Mouse (Mus musculus) limb, embryonic 13.5 days (tissue): ENCODE measurements around the gene Scaf1. TPM values are rescaled to one million over a fixed set of nuclear protein-coding genes. Genes with fewer than 3 reads are reported as not detected.
A peak's percentile ranks its signal among the peaks of the same experiment; 100 is the strongest.

Experiments
- ATAC-seq: fragments of 200-750 bp; cut with Nextera tagmentation; 2 replicates; pipeline ENCODE4 v1.8.0; 2017; ENCODE audit warnings: low read depth, moderate number of reproducible peaks, moderate TSS enrichment; ENCODE audit not compliant: low FRiP score
- H3K27ac ChIP-seq: fragments of 300-500 bp; sonication (generic); 2 replicates; pipeline ENCODE4 v1.5.1; 2015; ENCODE audit warnings: inconsistent platforms, mild to moderate bottlenecking, moderate library complexity
- H3K27me3 ChIP-seq: fragments of 300-500 bp; sonication (generic); 2 replicates; pipeline ENCODE4 v1.6.1; 2015; ENCODE audit warnings: mild to moderate bottlenecking, inconsistent platforms
- H3K36me3 ChIP-seq: fragments of 300-500 bp; sonication (generic); 2 replicates; pipeline ENCODE4 v1.6.1; 2015; ENCODE audit warnings: inconsistent platforms, mild to moderate bottlenecking, moderate library complexity
- H3K4me1 ChIP-seq: fragments of 300-500 bp; sonication (generic); 2 replicates; pipeline ENCODE4 v1.6.1; 2015; ENCODE audit warnings: inconsistent platforms
- H3K4me2 ChIP-seq: fragments of 300-500 bp; sonication (generic); replicated peaks from 2 replicates; pipeline ENCODE4 v1.6.1; 2015; ENCODE audit warnings: inconsistent platforms, mild to moderate bottlenecking, moderate library complexity
- H3K4me3 ChIP-seq: fragments of 300-500 bp; sonication (generic); 2 replicates; pipeline ENCODE4 v1.5.1; 2015; ENCODE audit warnings: moderate library complexity, mild to moderate bottlenecking, inconsistent platforms
- H3K9ac ChIP-seq: fragments of 300-500 bp; sonication (generic); 2 replicates; pipeline ENCODE4 v1.6.1; 2015; ENCODE audit warnings: mild to moderate bottlenecking, inconsistent platforms
- H3K9me3 ChIP-seq: fragments of 300-500 bp; sonication (generic); 2 replicates; pipeline ENCODE4 v1.6.1; 2016; ENCODE audit warnings: inconsistent platforms
- WGBS: fragments of 180-500 bp; shearing (Covaris S2); methylation state at CpG from one replicate; pipeline ENCODE4 v1.1.7; 2015; 5-methylcytosine and 5-hydroxymethylcytosine counted together
- polyA plus RNA-seq: library from polyadenylated mRNA; unstranded; fragments of >200 nt; fragmentation: Nextera tagmentation; extraction: Ambion mirVana; gene quantifications from 2 replicates; pipeline ENCODE4 v1.2.1, GENCODE M21; 2015

Gene Scaf1
- polyA plus RNA-seq, 1 experiment from 2014 or later = 40.7 TPM

DNA sequence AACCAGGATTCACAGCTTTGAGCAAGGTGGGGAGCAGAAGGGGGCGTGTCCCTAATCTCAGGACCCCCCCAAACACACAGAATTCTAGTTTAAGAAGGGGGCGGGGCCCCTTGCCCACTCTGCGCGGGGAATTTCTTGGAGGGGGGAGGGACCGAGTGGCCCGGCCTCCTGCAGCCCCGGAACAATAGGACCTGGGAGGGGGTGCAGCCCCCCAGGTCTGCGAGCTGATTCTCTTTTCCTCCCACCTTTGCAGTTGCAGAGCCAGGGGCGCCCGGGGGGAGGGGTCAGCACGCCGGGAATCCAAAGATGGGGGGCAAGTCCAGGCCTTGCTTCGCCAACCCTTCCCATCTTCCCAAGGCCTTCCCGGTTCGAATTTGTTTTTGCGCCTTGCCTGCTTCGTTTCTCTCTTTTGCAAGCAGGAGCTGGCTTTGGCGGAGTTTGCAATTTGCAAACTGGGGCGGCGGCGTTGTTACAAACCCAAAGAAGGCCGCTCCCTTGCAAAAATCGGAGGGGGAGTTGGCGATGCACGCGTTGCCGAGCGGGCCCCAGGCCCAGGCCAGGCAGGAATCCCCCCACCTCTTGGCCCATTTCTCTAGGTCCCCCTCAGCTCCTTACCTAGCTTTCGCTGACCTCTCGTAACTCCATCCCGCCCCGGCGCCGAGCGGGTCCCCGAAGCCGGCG, 36.2 kb upstream of the Scaf1 start:
- Histone ChIP-seq H3K4me1 (peaks cover 24% of the 10 kb centered on the region), H3K4me2 (peak overlapping the region; percentile 97), H3K9me3 (no peaks in the 10 kb centered on the region), H3K36me3 (peaks cover 35% of the 10 kb centered on the region), H3K9ac (peak overlapping the region; percentile 87), H3K27ac (peak overlapping the region; percentile 99), H3K4me3 (peak overlapping the region; percentile 84), H3K27me3 (no peaks in the 10 kb centered on the region)
- WGBS = under 1% methylated on average over 38 of the region's 38 CpGs
- ATAC-seq = no peak

DNA sequence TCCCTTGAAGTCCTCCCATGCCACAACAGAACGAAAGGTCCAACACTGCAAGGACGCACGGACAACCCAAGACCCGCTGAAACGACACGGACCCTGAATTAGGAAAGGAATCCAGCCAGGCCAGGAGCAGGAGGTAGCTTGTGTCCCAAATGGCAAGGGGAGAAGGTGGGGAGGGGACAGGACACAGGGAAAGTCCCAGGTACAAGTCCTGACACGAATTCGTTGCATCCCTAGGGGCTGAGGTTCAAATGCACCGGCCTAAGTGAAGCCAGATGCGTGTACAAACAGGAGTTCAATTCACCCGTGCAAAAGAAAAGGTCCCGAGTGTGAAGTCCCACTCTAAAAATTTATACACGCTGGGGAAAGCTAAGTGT, 35.4 kb upstream of the Scaf1 start:
- Histone ChIP-seq H3K27me3 (no peaks in the 10 kb centered on the region), H3K9me3 (no peaks in the 10 kb centered on the region), H3K4me1 (peaks cover 24% of the 10 kb centered on the region), H3K4me3 (peak overlapping the region; percentile 84), H3K4me2 (peak overlapping the region; percentile 97), H3K27ac (peak overlapping the region; percentile 99), H3K9ac (peak overlapping the region; percentile 87), H3K36me3 (peaks cover 42% of the 10 kb centered on the region)
- no peak for ATAC-seq
- 2% methylated on average over 13 of the region's 13 CpGs for WGBS

DNA sequence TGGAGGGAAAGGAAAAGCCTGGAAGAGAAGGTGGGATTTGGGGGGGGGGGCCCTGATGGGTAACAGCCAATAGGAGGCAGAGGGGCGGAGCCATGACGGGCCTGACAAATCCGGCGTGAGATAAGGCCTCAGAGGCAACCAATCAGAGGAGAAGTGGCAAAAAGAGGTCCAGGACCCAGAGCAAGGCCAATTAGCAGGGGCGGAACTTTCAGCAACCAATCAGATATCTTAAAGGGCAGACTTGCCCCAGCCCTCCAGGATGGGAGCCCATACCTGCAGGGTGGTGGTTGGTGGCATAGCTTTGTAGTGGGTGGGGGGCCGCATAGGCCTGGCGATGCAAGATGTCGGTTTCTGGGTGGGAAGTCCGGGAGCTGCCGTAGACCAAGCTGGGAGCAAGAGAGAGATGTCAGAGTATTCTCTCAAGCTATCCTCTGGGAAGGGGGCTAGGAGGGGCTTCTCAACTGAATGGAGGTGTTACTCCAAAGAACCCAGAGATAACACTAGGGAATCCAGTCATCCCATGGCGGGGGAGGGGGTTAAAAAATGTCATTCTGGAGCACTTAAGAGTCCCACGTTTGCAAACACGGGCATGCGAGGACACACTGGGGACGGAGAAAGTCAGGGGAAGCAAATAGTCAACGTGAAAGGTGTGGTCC, 34.9 kb upstream of the Scaf1 start:
- WGBS = 3% methylated on average over 16 of the region's 16 CpGs
- ATAC-seq = peak; percentile 42
- H3K4me2 ChIP-seq = peak overlapping the region; percentile 97
- peaks cover 24% of the 10 kb centered on the region for H3K4me1 ChIP-seq
- no peaks in the 10 kb centered on the region for H3K9me3 ChIP-seq
- H3K9ac ChIP-seq = peak overlapping the region; percentile 87
- peak overlapping the region; percentile 99 for H3K27ac ChIP-seq
- no peaks in the 10 kb centered on the region for H3K27me3 ChIP-seq
- peaks cover 47% of the 10 kb centered on the region for H3K36me3 ChIP-seq
- H3K4me3 ChIP-seq = peak overlapping the region; percentile 84

DNA sequence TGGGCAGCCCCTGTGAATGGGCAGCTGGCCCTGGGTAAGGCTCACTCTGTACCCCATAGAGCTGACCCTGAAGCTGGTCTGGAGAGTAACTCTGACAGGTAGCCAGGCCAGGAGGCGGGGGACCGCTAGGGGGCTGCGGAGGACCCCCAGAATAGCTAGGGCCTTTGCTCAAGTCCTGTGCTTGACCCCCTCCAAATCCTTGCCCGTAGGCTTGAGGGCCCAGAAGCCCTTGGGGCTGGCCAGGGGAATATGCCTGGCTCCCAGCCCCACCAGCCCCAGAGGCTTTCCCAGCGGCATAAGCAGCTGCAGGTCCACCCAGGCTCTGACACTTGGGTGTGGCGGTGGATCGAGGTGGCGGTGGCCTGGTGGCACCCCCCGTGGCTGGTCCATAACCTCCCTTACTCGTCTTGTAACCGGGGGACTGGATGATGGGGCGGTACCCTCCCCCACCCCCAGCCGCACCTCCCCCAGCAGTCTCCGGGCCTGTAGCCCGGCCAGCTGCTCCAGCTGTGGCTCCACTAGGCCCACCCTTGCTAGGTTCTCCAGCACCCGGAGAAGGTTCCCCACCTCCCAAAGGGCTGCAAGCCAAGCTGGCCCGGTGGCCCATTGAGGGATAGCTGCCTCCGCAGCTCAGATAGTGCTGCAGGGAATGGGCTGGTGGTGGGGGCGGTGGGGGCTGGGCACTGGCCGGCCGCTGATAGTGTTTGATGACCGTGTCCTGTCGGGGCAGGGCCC, 32.9 kb upstream of the Scaf1 start:
- Histone ChIP-seq H3K4me2 (no peak overlapping the region), H3K4me3 (no peak overlapping the region), H3K9me3 (no peaks in the 10 kb centered on the region), H3K4me1 (peaks cover 19% of the 10 kb centered on the region), H3K27ac (no peak overlapping the region), H3K9ac (no peak overlapping the region), H3K27me3 (no peaks in the 10 kb centered on the region), H3K36me3 (peaks cover 67% of the 10 kb centered on the region)
- WGBS = 88% methylated on average over 23 of the region's 23 CpGs
- ATAC-seq = no peak

DNA sequence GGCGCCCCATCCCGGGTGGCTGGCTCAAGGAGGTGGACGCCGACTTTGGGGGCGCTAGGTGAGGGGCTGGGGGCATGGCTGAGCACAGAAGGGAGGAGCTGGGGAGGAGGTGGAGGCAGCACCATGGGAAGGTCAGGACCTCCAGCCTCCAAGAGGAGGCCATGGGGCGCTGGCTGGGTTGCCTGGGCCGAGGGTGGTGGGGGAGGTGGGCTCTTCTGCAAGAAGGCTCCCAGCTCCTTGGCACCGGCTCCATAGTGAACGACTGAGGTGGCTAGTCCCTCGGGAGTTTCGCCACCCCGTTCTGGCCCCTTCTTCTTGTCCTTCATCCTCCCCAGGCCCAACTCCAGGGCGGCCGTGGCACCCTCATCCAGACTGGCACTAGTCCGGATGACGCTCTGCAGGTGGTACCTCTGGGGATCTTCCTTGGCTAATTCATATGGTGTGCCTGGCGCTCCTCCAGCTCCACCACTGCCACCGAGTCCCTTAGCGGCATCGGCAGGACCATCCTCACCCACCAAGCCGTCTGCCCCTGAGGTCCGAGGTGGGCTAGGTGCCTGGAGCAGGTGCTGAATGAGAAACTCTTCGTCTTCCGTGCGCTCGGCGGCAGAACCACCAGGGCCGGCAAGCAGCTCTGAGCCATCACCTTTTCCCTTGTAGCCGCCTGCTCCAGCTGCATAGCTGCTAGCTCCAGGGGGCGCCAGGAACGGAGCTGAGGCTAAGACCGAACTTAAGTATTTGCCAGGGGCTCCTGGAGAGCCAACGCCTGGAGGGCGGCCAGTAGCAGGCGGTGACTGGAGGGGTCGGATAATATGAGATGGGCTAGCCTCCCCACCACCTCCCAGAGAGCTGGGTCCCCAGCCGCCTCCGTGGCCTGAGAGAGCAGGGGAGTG, 32.1 kb upstream of the Scaf1 start:
- H3K27me3 ChIP-seq = no peaks in the 10 kb centered on the region
- WGBS = 93% methylated on average over 38 of the region's 38 CpGs
- peaks cover 19% of the 10 kb centered on the region for H3K4me1 ChIP-seq
- no peak overlapping the region for H3K9ac ChIP-seq
- H3K4me2 ChIP-seq = no peak overlapping the region
- peaks cover 75% of the 10 kb centered on the region for H3K36me3 ChIP-seq
- no peak overlapping the region for H3K4me3 ChIP-seq
- no peaks in the 10 kb centered on the region for H3K9me3 ChIP-seq
- no peak overlapping the region for H3K27ac ChIP-seq
- no peak for ATAC-seq

DNA sequence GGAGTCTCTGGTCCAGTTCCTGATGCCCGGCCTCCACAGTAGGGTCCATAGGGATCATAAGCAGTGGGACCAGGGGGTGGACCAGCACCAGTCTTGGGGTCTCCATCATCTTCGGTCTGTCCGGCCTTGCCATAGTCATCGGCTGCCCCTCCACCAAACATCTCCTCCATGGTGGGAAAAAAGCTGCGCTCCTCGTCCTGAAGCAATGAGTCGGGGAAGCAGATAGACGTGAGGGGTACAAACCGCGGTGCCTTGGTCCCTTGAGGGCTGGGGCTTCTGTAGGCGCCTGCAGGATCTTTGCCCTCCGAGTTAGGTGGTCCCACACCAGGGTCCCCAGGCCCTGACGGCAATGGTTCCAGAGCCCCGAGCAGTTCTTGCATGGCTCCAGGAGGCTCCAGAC, 31.3 kb upstream of the Scaf1 start:
- H3K9me3 ChIP-seq = no peaks in the 10 kb centered on the region
- WGBS = 95% methylated on average over 14 of the region's 14 CpGs
- no peak for ATAC-seq
- H3K4me3 ChIP-seq = no peak overlapping the region
- no peak overlapping the region for H3K4me2 ChIP-seq
- no peaks in the 10 kb centered on the region for H3K27me3 ChIP-seq
- H3K4me1 ChIP-seq = peaks cover 19% of the 10 kb centered on the region
- H3K27ac ChIP-seq = no peak overlapping the region
- H3K36me3 ChIP-seq = peaks cover 83% of the 10 kb centered on the region
- H3K9ac ChIP-seq = no peak overlapping the region

DNA sequence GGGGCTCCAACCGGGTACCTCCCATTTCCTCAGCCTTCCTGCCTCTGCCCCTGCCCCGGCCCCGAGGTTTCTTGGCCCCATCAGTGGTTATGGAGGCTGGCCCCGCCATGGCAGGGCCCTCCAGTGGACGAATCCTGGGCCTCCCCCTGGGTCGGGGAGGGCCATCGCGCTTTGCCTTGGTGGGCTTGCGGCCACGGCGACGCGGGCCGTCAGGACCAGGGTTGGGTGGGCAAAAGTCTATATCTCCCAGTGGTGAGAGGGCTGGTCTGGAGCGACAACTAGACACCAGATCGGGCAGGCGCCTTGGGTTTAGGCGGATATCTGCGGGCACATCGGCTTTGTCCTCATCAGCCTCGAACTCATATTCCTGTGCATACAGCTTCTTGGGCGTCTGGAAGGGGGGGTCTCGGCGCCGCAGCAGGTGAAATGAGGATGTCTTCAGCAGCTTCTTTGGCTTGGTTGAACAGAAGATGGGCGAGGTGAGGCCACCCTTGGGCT, 30.7 kb upstream of the Scaf1 start:
- Histone ChIP-seq H3K9ac (no peak overlapping the region), H3K27me3 (no peaks in the 10 kb centered on the region), H3K4me1 (peaks cover 18% of the 10 kb centered on the region), H3K4me3 (no peak overlapping the region), H3K27ac (no peak overlapping the region), H3K9me3 (no peaks in the 10 kb centered on the region), H3K4me2 (no peak overlapping the region), H3K36me3 (peaks cover 89% of the 10 kb centered on the region)
- ATAC-seq = no peak
- WGBS = 94% methylated on average over 26 of the region's 26 CpGs

DNA sequence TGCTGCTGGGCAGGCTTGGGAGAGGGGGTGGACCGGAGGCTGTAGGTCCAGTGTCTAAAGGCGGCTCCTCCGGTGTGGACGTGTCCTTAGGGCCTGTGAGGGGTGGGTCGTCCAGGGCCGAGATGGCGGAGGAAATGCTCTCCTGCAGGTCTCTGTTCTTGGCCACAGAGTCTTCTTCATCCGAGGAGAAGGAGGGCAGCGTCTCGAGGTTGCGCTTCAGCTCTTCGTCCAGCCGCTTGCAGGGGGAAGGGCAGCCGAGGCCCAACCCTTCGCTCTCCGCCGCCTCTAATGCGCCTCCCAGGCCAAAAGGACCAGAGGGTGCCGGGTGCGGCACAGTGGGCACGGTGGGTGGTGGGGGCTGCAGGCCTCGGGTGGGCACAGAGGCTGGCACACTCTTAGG, 29.6 kb upstream of the Scaf1 start:
- H3K4me2 ChIP-seq = no peak overlapping the region
- no peaks in the 10 kb centered on the region for H3K9me3 ChIP-seq
- no peak overlapping the region for H3K27ac ChIP-seq
- H3K4me3 ChIP-seq = no peak overlapping the region
- peaks cover 100% of the 10 kb centered on the region for H3K36me3 ChIP-seq
- no peak overlapping the region for H3K9ac ChIP-seq
- H3K4me1 ChIP-seq = peaks cover 7% of the 10 kb centered on the region; the same call in 1 of the 2 replicates
- WGBS = 95% methylated on average over 22 of the region's 22 CpGs
- H3K27me3 ChIP-seq = no peaks in the 10 kb centered on the region
- no peak for ATAC-seq

DNA sequence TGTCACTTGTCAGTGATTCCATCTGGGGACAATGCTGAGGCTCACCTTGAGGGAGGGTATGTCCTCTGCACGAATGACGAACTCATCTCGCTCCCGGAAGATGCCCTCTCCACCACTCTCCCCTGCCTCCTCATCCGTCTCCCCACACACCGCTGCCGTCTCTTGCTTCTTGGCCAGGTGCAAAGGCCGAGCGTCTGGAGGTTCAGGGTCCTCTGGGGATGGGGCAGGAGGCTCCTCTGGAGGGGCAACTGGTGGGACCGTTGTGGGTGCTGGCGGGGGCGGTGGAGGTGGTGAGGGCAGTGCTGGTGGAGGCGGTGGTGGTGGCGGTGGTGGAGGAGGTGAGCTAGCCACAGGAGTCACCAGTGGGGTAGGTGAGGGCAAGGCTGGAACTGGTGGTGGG, 27.1 kb upstream of the Scaf1 start:
- Histone ChIP-seq H3K9me3 (no peaks in the 10 kb centered on the region), H3K27me3 (no peaks in the 10 kb centered on the region), H3K4me2 (no peak overlapping the region), H3K4me1 (no peaks in the 10 kb centered on the region), H3K27ac (no peak overlapping the region), H3K4me3 (no peak overlapping the region), H3K9ac (no peak overlapping the region), H3K36me3 (peaks cover 99% of the 10 kb centered on the region)
- WGBS = 96% methylated on average over 14 of the region's 14 CpGs
- ATAC-seq = no peak

DNA sequence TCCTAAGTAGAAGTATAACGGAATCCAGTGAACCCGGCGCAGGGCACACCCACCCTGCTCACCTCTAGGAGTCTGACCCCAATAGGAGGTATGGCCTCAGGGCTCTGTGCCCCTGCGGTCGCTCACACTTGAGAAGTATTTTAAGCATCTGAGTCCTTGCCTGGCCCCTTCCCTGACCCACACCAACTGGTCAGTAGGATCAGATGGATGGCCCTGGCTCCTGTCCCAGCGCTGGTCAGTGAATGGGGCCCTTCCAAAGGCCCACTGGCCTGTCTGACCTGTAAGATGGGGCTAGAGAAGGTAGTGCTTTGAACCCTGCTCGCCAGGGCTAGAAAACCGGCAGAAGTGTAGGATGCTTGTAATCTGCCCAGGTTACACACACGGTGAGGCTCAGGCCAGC, 24.7 kb upstream of the Scaf1 start:
- H3K4me2 ChIP-seq = no peak overlapping the region
- ATAC-seq = no peak
- H3K4me3 ChIP-seq = no peak overlapping the region
- WGBS = 91% methylated on average over 9 of the region's 9 CpGs
- H3K9me3 ChIP-seq = no peaks in the 10 kb centered on the region
- H3K9ac ChIP-seq = no peak overlapping the region
- no peaks in the 10 kb centered on the region for H3K4me1 ChIP-seq
- H3K27me3 ChIP-seq = no peaks in the 10 kb centered on the region
- peaks cover 99% of the 10 kb centered on the region for H3K36me3 ChIP-seq
- H3K27ac ChIP-seq = no peak overlapping the region

DNA sequence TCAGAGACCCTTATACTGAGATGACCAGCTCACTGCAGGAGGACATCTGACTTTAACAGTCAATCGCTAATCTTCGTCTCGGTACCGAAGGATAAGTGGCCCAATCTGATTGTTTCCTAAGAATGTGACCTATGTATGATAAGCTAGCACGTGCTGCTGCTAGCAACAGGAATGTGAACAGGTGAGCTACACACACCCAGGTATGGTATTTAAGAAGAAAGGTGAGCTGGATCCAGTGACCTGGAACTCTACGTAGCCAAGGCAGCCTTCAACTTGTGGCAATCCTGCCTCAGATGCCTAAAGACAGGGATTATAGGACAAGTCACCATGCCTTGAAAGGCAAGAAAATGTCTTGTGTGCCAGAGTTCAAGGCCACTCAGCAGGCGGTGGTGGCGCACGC, 22.2 kb upstream of the Scaf1 start:
- Histone ChIP-seq H3K4me3 (no peak overlapping the region), H3K36me3 (peaks cover 99% of the 10 kb centered on the region), H3K4me1 (no peaks in the 10 kb centered on the region), H3K27me3 (no peaks in the 10 kb centered on the region), H3K27ac (no peak overlapping the region), H3K9ac (no peak overlapping the region), H3K9me3 (no peaks in the 10 kb centered on the region), H3K4me2 (no peak overlapping the region)
- no peak for ATAC-seq
- 94% methylated on average over 9 of the region's 9 CpGs for WGBS
